8 mouse cellular contexts compared by ENCODE assay signal in genomic region chr2:37442611-37443591, GRCm38 (mm10). TPM values are rescaled to one million over a fixed set of nuclear protein-coding genes. Genes with fewer than 3 reads are reported as not detected.
DNase-seq lines count a peak whose midpoint lies in the region; ATAC-seq and TF ChIP-seq lines count a peak whose summit lies in the region.

Gene Zbtb26, minus strand, starts transcription at chr2:37443135.
Gene Zbtb6, minus strand, starts transcription at chr2:37443171.
Gene Rabgap1, plus strand, starts transcription at chr2:37443279.

- under 1% methylated on average over 51 of the region's 51 CpGs for WGBS in heart, embryonic 10.5 days
- 0% methylated on average over 51 of the region's 51 CpGs for WGBS in kidney, embryonic 15.5 days
- under 1% methylated on average over 51 of the region's 51 CpGs for WGBS in limb, embryonic 15.5 days
- 2% methylated on average over 51 of the region's 51 CpGs for WGBS in midbrain, postnatal 0 days

- peak within 1 kb of the TSS; percentile 80 for H3K27ac ChIP-seq in embryonic fibroblast, embryonic 13.5 days (ENCODE audit: insufficient read depth, low read length)
- H3K27ac ChIP-seq in heart, embryonic 10.5 days = peak within 1 kb of the TSS; percentile 95
- H3K27ac ChIP-seq in kidney, embryonic 15.5 days = peak within 1 kb of the TSS; percentile 93
- peak within 1 kb of the TSS; percentile 93 for H3K27ac ChIP-seq in limb, embryonic 15.5 days
- peak within 1 kb of the TSS; percentile 90 for H3K27ac ChIP-seq in midbrain, postnatal 0 days (ENCODE audit: low read depth, low read length)

- H3K4me3 ChIP-seq in C2C12 (ENCODE audit: insufficient read depth, poor library complexity, severe bottlenecking) = peak within 1 kb of the TSS; percentile 84
- H3K4me3 ChIP-seq in embryonic fibroblast, embryonic 13.5 days (ENCODE audit: insufficient read depth, low read length) = peak within 1 kb of the TSS; percentile 96
- peak within 1 kb of the TSS; percentile 87 for H3K4me3 ChIP-seq in heart, embryonic 10.5 days
- peak within 1 kb of the TSS; percentile 84 for H3K4me3 ChIP-seq in kidney, embryonic 15.5 days (replicated peaks)
- H3K4me3 ChIP-seq in limb, embryonic 15.5 days = peak within 1 kb of the TSS; percentile 72
- peak within 1 kb of the TSS; percentile 84 for H3K4me3 ChIP-seq in midbrain, postnatal 0 days (ENCODE audit: low read depth, low read length)

- peak; percentile 98 for DNase-seq in brain, adult 2 months (ENCODE audit: low read depth, low spot score)
- peak; percentile 99 for DNase-seq in heart, embryonic 10.5 days (ENCODE audit: low spot score)
- peak; percentile 97 for DNase-seq in midbrain, postnatal 0 days (ENCODE audit: low spot score)
- DNase-seq in spleen, postnatal 10 days (ENCODE audit: low spot score in 2 of 2) = peak; percentile 89 to 96

- no peaks in the 10 kb centered on the region for H3K9me3 ChIP-seq in heart, embryonic 10.5 days
- H3K9me3 ChIP-seq in kidney, embryonic 15.5 days (replicated peaks) = no peaks in the 10 kb centered on the region
- H3K9me3 ChIP-seq in limb, embryonic 15.5 days = no peaks in the 10 kb centered on the region
- no peaks in the 10 kb centered on the region for H3K9me3 ChIP-seq in midbrain, postnatal 0 days (ENCODE audit: low read length)

- peak within 1 kb of the TSS; percentile 89 for H3K9ac ChIP-seq in kidney, embryonic 15.5 days
- H3K9ac ChIP-seq in limb, embryonic 15.5 days = peak within 1 kb of the TSS; percentile 91
- H3K9ac ChIP-seq in midbrain, postnatal 0 days (replicated peaks; ENCODE audit: low read length, poor library complexity, severe bottlenecking) = peak within 1 kb of the TSS; percentile 94

- H3K79me3 ChIP-seq in C2C12 (ENCODE audit: low read depth) = peaks cover 70% of the 10 kb centered on the region

- H3ac ChIP-seq in C2C12 (ENCODE audit: control insufficient read depth, insufficient read length, low read depth) = peak within 1 kb of the TSS; percentile 93

- peaks cover 4% of the 10 kb centered on the region; the same call in 1 of the 2 replicates for H3K4me1 ChIP-seq in embryonic fibroblast, embryonic 13.5 days (ENCODE audit: control insufficient read depth, insufficient read depth, low read length)
- H3K4me1 ChIP-seq in heart, embryonic 10.5 days = peaks cover 17% of the 10 kb centered on the region; the same call in 1 of the 2 replicates
- H3K4me1 ChIP-seq in kidney, embryonic 15.5 days = peaks cover 25% of the 10 kb centered on the region
- H3K4me1 ChIP-seq in limb, embryonic 15.5 days = peaks cover 7% of the 10 kb centered on the region; the same call in 1 of the 2 replicates
- H3K4me1 ChIP-seq in midbrain, postnatal 0 days (ENCODE audit: insufficient read depth, low read length) = peaks cover 9% of the 10 kb centered on the region; the same call in 1 of the 2 replicates

- peaks cover 16% of the 10 kb centered on the region for H3K36me3 ChIP-seq in C2C12 (ENCODE audit: control insufficient read depth, insufficient read depth)
- no peaks in the 10 kb centered on the region for H3K36me3 ChIP-seq in heart, embryonic 10.5 days
- H3K36me3 ChIP-seq in kidney, embryonic 15.5 days = 0 out of 2 replicates have a peak, but pooled peaks cover 12% of the 10 kb centered on the region
- H3K36me3 ChIP-seq in limb, embryonic 15.5 days = no peaks in the 10 kb centered on the region
- no peaks in the 10 kb centered on the region for H3K36me3 ChIP-seq in midbrain, postnatal 0 days (ENCODE audit: insufficient read depth, low read length)

- peaks cover 99% of the 10 kb centered on the region for H3K79me2 ChIP-seq in C2C12 (ENCODE audit: control insufficient read depth, insufficient read depth)

- TF ChIP-seq POLR2A in embryonic fibroblast, embryonic 13.5 days (IDR thresholded peaks at IDR 0.05; ENCODE audit: low read depth, low read length) = peak; percentile 82

- H3K27me3 ChIP-seq in C2C12 (ENCODE audit: control insufficient read depth, insufficient read depth, insufficient read length) = no peaks in the 10 kb centered on the region
- H3K27me3 ChIP-seq in heart, embryonic 10.5 days (ENCODE audit: insufficient read depth, poor library complexity, severe bottlenecking) = no peaks in the 10 kb centered on the region
- no peaks in the 10 kb centered on the region for H3K27me3 ChIP-seq in kidney, embryonic 15.5 days
- no peaks in the 10 kb centered on the region for H3K27me3 ChIP-seq in limb, embryonic 15.5 days
- H3K27me3 ChIP-seq in midbrain, postnatal 0 days (ENCODE audit: insufficient read depth, low read length) = no peaks in the 10 kb centered on the region

- ATAC-seq in kidney, embryonic 15.5 days (replicated peaks; ENCODE audit: low FRiP score) = peak; percentile 100
- peak; percentile 97 for ATAC-seq in limb, embryonic 15.5 days (ENCODE audit: insufficient number of reproducible peaks, low FRiP score, low TSS enrichment, low read depth)
- ATAC-seq in midbrain, postnatal 0 days (ENCODE audit: low FRiP score) = peak; percentile 99

- peak within 1 kb of the TSS; percentile 70 for H3K4me2 ChIP-seq in kidney, embryonic 15.5 days
- H3K4me2 ChIP-seq in limb, embryonic 15.5 days = peak within 1 kb of the TSS; percentile 63
- peak within 1 kb of the TSS; percentile 59 for H3K4me2 ChIP-seq in midbrain, postnatal 0 days (ENCODE audit: low read depth, low read length, poor library complexity, severe bottlenecking)

- no peak for TF ChIP-seq CTCF in C2C12 (IDR thresholded peaks at IDR 0.05; ENCODE audit: control insufficient read depth, insufficient read depth, insufficient read length)
- no peak for TF ChIP-seq CTCF in embryonic fibroblast, embryonic 13.5 days (IDR thresholded peaks at IDR 0.05; ENCODE audit: borderline replicate concordance, insufficient read depth, low read length)
- TF ChIP-seq CTCF in midbrain, postnatal 0 days (IDR thresholded peaks at IDR 0.05) = no peak

TF ChIP-seq in C2C12, 6 proteins besides CTCF, POLR2A, EP300 and RAD21:
- no peak for TF ChIP-seq CEBPB (IDR thresholded peaks at IDR 0.05; ENCODE audit: low read depth)
- peak; percentile 48 for TF ChIP-seq USF1 (IDR thresholded peaks at IDR 0.05; ENCODE audit: low read depth)
- peak; percentile 47 for TF ChIP-seq MAX (IDR thresholded peaks at IDR 0.05)
- TF ChIP-seq FOSL1 (IDR thresholded peaks at IDR 0.05; ENCODE audit: insufficient read depth, low read length, poor library complexity, severe bottlenecking) = no peak
TF ChIP-seq in C2C12: peak in this region for 2.

RNA-seq across cellular contexts. Expression of gene Zbtb26, which starts in this region (rescaled TPM):
- polyA plus RNA-seq in C2C12 (2012; fragmentation: generic; extraction: Trizol) = 0.98 TPM
- polyA plus RNA-seq in embryonic fibroblast, embryonic 13.5 days (2011; ENCODE audit: insufficient read length, low read depth, missing spikeins) = 10.6 and 12.1 TPM in 2 replicates
- polyA plus RNA-seq in heart, embryonic 10.5 days (2016; fragmentation: Nextera tagmentation; extraction: Ambion mirVana) = 7.2 and 7.5 TPM in 2 replicates
- polyA plus RNA-seq in kidney, embryonic 15.5 days (2015; fragmentation: Nextera tagmentation; extraction: Ambion mirVana) = 9.1 and 9.3 TPM in 2 replicates
- polyA plus RNA-seq in limb, embryonic 15.5 days (2015; fragmentation: Nextera tagmentation; extraction: Ambion mirVana) = 6.0 and 6.2 TPM in 2 replicates
- total RNA-seq in midbrain, postnatal 0 days (2014; rRNA removed) = 14.3 and 15.1 TPM in 2 replicates
- 2.5 and 2.6 TPM in 2 replicates for polyA plus RNA-seq in midbrain, postnatal 0 days (2015; fragmentation: Nextera tagmentation; extraction: Ambion mirVana)

RNA-seq across cellular contexts. Expression of gene Zbtb6, which starts in this region (rescaled TPM):
- polyA plus RNA-seq in C2C12 (2012; fragmentation: generic; extraction: Trizol) = 2.5 TPM
- polyA plus RNA-seq in embryonic fibroblast, embryonic 13.5 days (2011; ENCODE audit: insufficient read length, low read depth, missing spikeins) = 13.5 and 16.0 TPM in 2 replicates
- 2.9 and 3.4 TPM in 2 replicates for polyA plus RNA-seq in heart, embryonic 10.5 days (2016; fragmentation: Nextera tagmentation; extraction: Ambion mirVana)
- 8.3 and 9.5 TPM in 2 replicates for polyA plus RNA-seq in kidney, embryonic 15.5 days (2015; fragmentation: Nextera tagmentation; extraction: Ambion mirVana)
- polyA plus RNA-seq in limb, embryonic 15.5 days (2015; fragmentation: Nextera tagmentation; extraction: Ambion mirVana) = 5.3 and 8.3 TPM in 2 replicates
- 30.6 and 37.9 TPM in 2 replicates for total RNA-seq in midbrain, postnatal 0 days (2014; rRNA removed)
- polyA plus RNA-seq in midbrain, postnatal 0 days (2015; fragmentation: Nextera tagmentation; extraction: Ambion mirVana) = 9.2 and 9.5 TPM in 2 replicates

RNA-seq across cellular contexts. Expression of gene Rabgap1, which starts in this region (rescaled TPM):
- polyA plus RNA-seq in C2C12 (2012; fragmentation: generic; extraction: Trizol) = 9.5 TPM
- 63.1 and 66.7 TPM in 2 replicates for polyA plus RNA-seq in embryonic fibroblast, embryonic 13.5 days (2011; ENCODE audit: insufficient read length, low read depth, missing spikeins)
- polyA plus RNA-seq in heart, embryonic 10.5 days (2016; fragmentation: Nextera tagmentation; extraction: Ambion mirVana) = 33.3 and 35.3 TPM in 2 replicates
- 41.5 and 45.8 TPM in 2 replicates for polyA plus RNA-seq in kidney, embryonic 15.5 days (2015; fragmentation: Nextera tagmentation; extraction: Ambion mirVana)
- 42.2 and 45.1 TPM in 2 replicates for polyA plus RNA-seq in limb, embryonic 15.5 days (2015; fragmentation: Nextera tagmentation; extraction: Ambion mirVana)
- 65.0 and 89.4 TPM in 2 replicates for total RNA-seq in midbrain, postnatal 0 days (2014; rRNA removed)
- 38.9 and 45.2 TPM in 2 replicates for polyA plus RNA-seq in midbrain, postnatal 0 days (2015; fragmentation: Nextera tagmentation; extraction: Ambion mirVana)

Comparison
In these comparisons a context has a peak if more than half of its experiments do, and no peak if none do; other contexts are left out.
1. Peak in every context shown above with its lines: DNase-seq, ATAC-seq, H3K4me3 ChIP-seq and H3K27ac ChIP-seq.